Mouse (Mus musculus): ENCODE results near the gene A930017K11Rik.

Gene A930017K11Rik

DNA sequence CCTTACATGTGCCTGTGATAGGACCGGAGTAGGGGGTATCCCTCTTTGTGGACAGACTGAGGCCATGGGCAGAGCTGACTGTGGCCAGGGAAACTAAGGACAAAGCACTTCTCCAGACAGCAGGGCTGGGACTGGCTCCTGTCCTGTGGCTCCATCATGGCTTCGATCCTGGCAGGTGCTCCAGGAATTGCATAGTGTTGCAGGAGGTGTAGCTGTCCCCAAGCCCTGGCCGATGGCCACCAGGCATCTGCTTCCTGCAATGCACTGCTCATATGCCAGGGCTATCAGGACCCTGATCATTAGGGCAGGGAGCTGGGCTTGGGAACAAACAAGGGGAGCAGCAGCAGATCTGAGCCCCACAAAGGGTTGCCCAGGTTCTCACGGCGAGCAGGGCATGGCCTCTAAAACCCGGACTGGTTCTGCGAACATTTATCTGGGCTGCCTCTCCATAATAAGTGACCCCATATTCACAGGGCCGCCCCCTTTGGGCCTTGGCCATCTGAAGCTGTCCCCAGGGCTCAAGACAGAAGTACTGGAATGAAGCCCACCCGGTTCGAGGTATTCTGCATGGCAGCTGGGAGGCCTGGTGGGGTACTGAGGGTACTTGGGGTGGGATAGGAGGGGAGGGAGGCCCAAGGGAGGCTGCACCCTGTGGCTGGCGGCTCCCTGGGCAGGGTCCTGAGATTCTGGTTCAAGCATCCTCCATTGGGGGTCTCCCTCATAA, 6.6 kb upstream of the A930017K11Rik start:
- no peak for DNase-seq (ENCODE audit: low read depth, low spot score)

DNA sequence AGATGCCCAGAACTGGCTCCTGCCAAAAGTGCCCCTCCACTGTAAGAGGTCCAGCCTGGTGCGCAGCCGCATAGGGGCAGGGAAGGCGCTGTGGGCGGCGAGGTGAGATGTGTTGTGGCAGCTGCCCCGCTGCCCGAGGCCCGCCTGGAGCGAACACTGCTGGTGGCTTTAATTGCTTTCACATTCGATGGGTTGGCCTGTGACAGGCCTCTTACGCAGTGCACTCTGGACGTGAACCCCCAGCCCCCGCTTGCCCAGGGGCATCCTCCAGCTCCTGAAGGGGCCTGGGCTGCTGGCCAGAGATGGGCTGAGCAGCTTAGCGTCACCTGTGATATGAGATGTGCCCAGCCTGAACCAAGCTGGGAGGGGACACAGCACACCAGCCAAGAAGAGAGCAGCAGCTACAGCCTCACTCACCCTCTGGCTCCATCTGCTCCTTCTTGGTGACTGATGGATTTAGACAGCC, 5.3 kb upstream of the A930017K11Rik start:
- no peak for DNase-seq (ENCODE audit: low read depth, low spot score)

DNA sequence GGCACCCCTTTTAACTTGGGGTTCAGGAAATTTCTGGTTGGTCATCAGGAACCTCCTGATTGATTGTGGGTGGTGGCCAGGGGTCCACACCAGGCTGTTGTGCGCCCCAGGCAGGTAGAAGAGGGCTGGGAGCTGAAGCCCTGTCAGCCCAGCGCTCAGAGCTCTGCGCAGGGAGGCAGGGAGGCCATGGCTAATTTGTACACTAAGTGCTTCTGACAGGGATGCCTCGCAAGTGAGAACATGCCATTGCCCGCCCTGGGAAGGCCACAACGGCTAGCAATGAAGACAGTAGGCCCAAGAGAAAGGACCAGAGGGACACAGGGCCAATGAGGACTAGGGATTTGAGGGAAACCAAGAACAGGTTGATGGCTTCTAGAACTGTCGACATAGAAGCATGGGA, 4.3 kb upstream of the A930017K11Rik start:
- no peak for DNase-seq (ENCODE audit: low read depth, low spot score)

DNA sequence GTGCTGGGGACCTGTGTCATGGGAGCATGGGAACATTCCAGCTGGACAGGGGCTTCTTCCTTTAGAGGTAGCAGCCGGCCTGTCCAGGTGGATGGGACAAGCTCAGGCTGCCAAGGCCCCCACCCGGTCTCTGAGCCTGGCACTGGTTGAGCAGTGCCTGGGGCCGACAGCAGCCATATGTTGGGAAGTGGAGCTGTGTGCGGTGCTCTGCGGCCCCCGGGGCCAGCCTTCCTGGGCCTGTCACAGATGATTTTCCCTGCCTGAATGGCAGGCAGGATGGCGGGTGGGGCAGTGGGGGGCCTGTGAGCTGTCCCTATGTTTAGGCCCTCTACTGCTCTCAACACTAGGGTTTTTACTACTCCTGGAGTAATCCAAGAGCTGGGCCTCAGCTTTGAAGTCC, 3.8 kb upstream of the A930017K11Rik start:
- no peak for DNase-seq (ENCODE audit: low read depth, low spot score)

DNA sequence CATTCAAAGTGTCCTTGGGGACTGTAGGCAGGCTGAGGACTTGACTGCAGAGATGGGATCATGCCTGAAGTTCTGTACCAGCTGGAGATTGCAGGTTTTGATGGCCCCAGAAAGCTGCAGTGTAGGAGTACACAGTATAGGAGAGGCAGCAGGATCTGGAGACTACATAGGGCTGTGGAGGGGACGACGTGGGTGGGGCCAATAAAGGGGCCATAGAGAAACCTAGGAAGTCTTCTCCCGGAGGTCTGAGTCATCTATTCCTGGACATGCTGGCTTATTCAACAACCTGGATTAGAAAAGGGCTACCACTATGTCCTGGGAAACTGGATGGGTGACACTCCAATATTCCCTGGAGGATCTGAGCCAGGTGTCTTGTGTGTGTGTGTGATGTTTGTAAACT, 3.4 kb upstream of the A930017K11Rik start:
- no peak for DNase-seq (ENCODE audit: low read depth, low spot score)

DNA sequence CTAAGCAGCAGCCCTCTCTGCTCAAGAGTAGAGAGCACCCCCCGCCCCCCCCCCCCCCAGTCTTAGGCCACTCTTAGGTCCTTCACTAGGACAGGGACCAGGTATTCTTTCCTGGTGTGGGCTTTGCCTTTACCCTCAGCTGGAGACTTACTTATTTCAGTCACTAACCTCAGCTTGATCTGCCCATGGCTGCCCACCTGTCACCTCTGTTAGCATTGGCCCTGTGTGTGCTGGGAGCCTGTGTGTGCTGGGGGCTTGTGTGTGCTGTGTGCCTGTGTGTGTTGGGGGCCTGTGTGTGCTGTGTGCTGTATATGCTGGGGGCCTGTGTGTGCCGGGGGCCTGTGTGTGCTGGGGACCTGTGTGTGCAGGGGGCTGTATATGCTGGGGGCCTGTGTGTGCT, 2.3 kb upstream of the A930017K11Rik start:
- no peak for DNase-seq (ENCODE audit: low read depth, low spot score)

DNA sequence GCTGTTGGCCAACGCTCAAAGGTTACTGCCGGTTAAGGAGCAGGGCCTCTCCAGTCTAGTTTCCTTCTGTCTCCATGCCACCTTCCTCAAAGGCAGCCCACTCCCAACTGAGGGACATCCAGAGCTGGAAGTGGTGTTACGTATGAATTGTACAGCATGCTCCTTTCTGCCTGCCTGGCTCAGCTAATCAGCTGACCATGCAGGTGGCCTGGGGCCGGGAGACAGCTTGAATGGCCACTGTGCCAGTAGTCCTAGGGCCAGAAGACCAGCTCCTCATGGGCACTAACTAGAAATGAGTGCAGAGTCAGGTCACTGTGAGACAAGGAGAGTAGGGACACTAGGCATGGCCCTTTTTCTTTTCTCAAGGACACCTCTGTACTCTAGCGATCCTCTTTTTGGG, 796 bp upstream of the A930017K11Rik start:
- no peak for DNase-seq (ENCODE audit: low read depth, low spot score)

DNA sequence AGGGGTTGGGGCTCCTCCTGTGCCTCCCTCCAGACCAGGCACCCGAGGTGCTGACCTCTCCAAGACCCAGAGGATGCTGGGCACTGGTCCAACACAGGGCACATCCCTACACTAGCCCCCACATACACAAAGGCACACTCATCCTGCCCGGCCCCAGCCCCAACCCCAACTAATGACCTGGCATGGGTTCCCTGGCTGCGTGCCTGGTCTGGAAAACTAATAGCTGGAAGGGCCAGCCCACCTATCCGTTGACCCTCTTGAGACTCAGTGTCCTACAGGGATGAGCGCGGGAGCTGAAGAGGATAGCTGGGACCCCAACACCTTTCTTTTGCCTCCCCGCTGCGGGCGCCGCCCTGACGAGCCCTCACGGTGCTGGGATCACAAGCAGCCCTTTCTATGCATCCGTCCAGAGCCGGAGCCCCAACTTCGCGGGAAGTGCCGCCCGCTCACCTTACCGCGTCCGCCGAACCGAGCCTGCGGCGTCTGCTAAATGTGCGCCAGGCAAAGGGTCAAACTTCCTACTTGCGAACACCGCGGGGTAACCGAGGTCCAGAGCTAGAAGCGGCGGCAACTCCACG, 1.1 kb downstream of the A930017K11Rik start:
- DNase-seq (ENCODE audit: low read depth, low spot score) = no peak

DNA sequence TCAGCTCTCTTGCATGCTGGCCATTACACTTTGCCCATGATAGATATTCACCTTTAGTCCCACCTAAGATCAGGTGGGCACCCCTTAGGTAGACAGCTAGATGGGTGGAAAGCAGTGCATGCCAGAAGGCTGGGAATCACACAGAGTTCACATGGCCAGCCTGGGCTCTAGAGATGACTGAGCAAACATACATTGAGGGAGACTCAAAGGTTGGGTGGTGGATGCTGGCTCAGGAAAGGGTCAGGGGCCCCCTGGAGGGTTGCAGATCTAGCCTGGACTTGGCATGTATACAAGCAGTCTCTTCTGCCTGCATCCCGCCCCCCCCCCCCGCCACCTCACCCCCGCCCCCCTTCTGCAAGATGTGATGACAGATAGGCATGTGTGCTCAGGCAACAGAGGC, 1.7 kb downstream of the A930017K11Rik start:
- DNase-seq (ENCODE audit: low read depth, low spot score) = no peak

DNA sequence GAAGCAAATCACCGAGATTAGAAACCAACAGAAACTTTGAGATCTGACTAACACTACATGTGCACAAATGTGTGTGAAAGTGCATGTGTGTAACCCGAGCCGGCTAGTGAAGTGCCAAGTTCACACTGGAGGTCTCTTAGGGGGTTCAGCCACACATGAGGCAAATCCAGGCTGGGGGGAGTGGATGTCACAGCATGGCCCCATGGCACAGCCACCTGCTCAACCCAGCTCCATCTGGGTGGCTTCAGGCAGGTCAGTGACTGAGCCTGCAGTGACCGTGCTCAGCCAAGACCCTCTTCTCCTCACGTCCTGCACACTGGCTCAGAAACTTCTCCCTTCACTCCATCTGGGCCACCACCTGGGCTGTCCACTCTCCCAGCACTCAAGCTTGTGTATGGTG, 2.4 kb downstream of the A930017K11Rik start:
- DNase-seq (ENCODE audit: low read depth, low spot score) = no peak

DNA sequence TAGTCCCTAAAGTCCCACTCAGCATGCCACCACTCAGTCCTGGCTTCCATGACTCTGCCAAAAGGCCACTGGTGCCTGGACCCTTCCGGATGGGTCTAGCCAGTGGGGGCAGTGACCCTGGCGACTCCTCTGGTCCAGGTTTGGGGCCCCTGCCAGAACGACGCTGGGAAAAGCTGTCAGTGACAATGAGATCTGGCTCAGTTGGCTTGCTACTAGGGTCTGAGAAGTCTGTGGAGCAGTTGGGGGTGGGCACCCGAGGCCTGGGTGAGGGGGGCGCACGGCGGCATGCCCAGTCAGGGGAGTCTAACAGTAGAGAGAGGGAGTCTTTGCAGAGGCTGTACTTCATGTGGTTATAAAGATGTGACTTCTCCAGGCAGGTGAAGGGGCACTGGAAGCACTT, 4.3 kb downstream of the A930017K11Rik start:
- DNase-seq (ENCODE audit: low read depth, low spot score) = no peak

DNA sequence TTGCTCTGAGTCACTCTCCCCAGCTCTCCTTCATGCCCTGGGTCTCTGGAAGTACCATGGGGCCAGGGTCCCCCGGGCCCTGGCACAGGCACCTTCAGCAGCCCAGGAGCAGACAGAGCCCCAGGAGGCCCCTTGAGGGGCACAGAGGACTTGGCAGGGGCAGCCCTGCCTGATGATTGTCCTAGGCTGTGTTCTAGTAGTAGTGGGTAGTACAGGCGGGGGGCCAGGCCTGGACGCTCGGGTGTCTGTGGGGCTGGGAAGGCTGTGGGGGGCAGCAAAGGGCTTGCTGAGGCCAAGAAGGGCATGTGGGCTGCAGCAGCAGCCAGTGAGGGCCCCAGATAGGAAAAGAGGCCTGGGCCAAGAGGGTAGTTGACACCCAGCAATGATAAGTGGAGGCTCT, 4.8 kb downstream of the A930017K11Rik start:
- DNase-seq (ENCODE audit: low read depth, low spot score) = no peak

DNA sequence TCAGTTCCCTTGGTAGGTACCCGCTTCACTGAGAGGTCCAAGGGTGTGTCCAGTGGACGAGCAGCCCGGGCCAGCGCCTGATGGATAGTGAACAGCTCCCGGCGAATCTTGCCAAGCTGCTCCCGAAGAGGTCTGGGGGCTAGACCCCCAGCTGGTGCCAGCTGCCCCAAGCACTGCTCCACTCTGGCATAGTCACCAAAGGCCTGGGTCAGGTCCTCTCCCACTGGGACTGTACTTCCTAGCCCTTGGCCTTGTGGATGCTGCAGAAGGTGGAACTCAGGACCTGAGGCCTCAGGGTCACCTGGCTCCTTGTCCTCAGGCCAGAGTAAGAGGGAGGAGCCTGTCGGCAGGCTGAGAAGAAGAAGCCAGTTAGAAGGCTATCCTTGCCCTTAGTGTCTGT, 5.5 kb downstream of the A930017K11Rik start:
- no peak for DNase-seq (ENCODE audit: low read depth, low spot score)

DNA sequence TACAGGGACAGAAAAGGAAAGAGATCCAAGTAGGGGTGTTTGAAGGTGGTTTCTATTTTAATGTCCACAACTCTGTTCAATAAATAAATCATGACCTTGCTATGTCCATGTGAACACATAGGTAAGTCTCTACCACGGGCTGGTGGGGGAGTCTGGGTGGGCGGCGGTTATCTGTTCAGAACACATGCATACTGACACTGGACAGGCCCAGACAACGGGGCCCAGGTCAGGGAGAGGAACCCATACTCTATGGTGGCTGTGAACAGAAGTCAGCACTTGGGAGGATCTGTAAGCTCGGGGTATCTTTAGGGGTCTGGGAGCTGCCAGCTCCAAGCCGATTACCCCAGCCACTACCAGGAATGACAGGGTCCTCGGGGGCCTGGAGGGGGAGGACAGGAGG, 6.0 kb downstream of the A930017K11Rik start:
- DNase-seq (ENCODE audit: low read depth, low spot score) = no peak

DNA sequence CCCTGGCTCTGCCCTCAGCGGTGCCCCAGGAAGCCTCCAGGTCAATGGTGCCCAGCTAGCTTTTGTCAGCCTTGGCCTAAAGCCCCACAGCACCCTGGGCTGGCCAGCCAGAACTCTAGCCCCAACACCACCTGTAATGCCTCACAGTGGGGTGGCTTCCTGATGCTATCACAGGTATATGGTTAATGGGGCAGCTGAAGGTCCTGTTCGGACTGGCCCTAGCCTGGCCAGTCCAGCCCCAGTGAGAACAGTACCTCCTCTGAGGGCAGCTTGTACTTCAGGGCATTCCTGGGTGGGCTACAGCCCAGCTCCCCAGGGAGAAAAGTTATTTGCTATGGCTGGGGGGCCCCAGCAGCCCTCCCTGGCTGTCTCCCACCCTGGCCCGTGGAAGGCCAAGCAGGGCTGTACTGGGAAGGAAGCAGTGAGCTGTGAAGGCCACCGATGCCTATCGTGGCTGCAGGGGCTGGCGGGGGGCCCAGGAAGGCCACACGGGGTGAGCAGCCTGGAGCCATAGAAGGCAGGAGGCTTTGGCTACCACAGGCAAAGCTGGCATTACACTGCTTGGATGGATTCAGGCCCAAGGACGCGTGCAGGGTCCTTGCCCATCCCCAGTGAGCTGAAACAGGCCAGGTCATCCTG, 6.7 kb downstream of the A930017K11Rik start:
- no peak for DNase-seq (ENCODE audit: low read depth, low spot score)

DNA sequence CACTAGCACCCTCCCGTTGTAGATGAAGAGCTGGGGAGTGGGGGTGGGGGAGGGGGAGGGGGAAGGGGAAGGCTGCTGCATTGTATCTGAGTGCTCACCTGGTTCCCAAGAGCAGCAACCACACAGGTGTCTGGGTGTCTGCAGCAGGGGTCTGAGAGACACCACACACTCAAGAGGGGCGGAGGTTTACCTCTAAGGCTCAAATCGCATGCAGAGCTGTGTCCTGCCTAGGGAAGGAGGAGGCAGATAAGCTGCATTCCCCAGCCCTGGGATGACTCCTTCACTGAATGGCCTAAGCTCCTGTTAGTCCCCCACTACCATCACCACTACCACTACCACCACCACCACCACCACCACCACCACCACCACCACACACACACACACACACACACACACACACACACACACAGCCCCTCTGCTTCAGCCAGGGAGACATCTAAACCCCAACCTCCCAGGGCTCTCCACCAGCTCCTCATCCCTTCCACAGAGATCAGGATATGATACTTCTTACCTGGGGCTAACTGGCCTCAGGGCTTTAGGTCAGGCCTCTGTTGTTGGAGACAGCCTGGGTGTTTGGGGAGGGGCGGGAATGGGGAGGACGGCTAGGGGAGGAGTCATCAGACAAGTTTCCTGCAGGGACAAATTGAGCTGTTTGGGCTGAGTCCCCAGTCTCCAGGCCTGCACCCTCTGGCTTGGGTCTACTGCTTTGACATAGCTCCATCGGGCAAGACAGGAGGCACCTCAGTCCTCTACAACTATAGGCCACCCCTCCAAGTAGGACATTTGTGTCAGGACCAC, 7.8 kb downstream of the A930017K11Rik start, which contains the start of the genes Pigq and Nhlrc4:
Gene Pigq (minus strand): TSS at position 571 of the 798 bp plus-strand sequence.
Gene Nhlrc4 (minus strand): TSS at position 596 of the 798 bp plus-strand sequence.
- peak; percentile 55 for DNase-seq (ENCODE audit: low read depth, low spot score)

DNA sequence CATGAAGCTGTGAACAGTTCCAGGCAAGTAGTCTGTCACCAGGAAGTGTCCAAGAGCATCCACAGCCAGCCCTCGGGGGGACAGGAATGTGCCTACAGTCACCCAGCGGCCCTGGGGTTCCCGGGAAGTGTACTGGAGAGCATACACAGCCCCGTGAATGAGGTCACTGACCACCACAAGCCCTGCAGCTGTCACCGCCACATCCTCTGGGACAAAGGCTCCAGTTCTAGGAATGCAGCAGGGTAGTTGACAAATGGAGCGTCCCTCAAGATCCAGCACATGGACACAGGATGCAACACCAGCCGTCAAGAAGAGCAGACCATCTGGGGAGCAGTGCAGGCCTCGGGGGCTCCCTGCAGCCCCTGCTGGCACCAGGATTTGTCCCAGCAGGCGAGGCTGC, 8.6 kb downstream of the A930017K11Rik start:
- DNase-seq (ENCODE audit: low read depth, low spot score) = no peak

DNA sequence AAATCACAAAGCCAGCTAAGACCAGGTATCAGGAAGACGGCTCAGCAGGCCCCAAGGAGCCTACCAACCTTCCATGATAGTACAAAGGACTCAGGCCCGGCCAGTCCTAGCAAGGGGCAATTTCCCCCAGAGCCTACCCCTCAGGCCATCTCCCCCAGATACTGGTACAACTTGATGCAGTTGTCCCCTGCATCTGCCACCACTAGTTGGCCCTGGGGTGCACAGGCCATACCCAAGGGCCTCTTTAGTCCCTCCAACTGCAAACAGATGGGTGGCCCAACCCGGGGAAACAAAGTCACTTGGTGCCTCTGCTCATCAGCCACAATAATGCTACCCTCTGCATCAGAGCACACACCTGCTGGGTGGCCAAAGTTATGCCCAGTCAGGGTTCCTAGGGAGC, 9.1 kb downstream of the A930017K11Rik start:
- no peak for DNase-seq (ENCODE audit: low read depth, low spot score)

DNA sequence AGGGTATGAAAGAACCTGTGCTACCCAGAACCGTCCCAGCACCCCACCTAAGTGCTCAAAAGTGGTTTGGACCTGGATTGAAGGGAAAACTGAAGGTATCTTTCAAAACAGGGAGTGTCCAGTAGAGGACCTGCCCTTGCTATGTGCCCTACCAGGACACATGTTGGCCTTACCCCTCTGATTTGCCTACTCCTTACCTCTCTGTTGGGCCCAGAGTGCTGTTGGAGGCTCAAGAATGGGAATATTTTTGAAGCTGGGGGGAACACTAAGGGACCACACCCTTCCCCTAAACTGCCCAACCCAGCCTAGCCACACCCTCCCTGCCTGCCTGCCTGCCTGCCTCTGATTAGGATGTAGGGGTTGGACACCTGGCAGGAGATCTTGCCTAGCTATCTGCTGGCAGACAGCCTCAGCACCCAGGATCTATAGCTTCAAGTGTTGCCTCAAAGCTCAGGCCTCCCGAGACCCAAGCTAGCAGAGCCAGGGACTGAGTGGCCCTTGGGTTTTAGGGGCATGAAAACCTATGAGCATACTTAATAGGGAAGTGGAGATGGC, 9.7 kb downstream of the A930017K11Rik start:
- DNase-seq (ENCODE audit: low read depth, low spot score) = no peak

DNA sequence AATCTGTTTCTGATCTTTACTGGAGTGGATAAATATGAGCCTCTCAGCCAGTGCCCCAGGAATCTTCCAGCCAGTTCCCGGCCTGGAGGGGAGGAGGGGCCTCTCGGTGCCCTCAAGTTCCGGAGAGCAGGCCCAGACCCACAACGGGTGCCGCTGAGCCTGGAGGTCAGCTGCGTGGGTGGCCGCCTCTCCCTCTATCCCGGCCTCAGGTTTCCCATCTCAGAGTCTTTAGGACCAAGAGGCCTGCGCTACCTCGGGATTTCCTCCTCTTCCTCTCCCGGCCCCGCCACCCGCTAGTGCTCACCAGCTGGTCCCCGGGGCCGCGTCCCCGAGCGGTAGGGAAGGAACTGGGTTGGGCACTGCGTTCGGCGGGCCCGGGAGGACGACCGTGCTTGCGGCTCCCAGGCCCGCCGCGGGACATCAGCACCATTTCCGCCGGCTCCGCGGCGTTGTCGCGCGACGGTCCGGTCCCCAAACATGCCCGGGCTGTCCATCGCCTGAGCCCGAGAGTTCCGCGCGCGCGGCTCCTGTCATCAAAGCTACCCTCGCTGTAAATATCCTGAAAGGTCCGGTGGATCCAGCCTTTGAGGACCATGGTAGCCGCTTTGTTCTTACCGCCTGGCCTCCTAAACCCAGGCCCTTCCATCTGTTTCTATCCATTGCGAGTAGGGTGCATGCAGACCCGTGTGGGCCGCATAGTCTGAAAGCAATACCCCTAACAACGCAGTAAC, 10.7 kb downstream of the A930017K11Rik start:
- peak; percentile 82 for DNase-seq (ENCODE audit: low read depth, low spot score)

DNA sequence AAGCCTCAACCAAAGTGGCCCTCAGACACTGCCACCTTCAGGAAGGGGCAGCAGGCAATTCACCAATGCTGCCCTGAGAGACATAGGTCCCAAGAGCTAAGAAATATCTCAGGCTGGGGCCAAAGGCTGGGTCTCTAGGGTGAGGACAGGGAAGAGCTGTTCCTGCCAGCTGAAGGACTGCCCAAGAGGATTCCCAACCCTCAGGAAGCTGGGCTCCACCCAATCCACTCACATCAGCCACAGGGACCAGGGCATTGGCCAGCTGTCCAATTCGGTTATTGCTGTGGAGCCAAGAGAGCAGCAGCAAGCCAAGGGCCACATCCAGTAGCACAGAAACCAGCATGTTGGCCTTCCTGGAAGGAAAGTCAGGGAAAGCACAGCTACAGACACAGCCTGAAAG, 17.8 kb downstream of the A930017K11Rik start:
- no peak for DNase-seq (ENCODE audit: low read depth, low spot score)
